Mouse (Mus musculus) fibroblast of lung, adult 2 months (primary cell): ENCODE measurements around the gene Pla2r1.

ENCODE experiments used
- DNase-seq: peaks from one replicate; pipeline ENCODE4 v3.0.0-alpha.2; 2011; ENCODE audit warnings: low read depth

Gene Pla2r1

GRCm38 (mm10) chr2:60404763-60405162 lies 148.3 kb downstream of the Pla2r1 start:
- DNase-seq, result no peak

GRCm38 (mm10) chr2:60401694-60402093 lies 151.4 kb downstream of the Pla2r1 start:
- no peak for DNase-seq

- DNase-seq, result no peak
Observed at GRCm38 (mm10) chr2:60393786-60394185, 159.3 kb downstream of the Pla2r1 start.

- DNase-seq, result no peak
Observed at GRCm38 (mm10) chr2:60392286-60392685, 160.8 kb downstream of the Pla2r1 start.

DNA sequence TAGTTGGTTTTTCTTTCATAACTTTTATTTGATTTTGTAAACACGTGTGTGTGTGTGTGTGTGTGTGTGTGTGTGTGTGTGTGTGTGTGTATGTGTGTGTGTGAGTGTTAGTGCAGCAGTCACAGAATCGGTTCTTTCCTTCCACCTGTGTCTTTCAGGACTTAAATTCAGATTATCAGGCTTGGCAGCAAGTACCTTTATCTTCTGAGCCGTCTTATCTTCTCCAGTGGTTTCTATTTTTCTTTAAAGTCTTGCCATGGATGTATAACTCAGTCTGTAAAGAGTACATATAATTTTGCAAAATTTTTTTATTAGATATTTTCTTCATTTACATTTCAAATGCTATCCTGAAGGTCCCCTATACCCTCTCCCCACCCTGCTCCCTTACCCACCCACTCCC lies 165.7 kb downstream of the Pla2r1 start:
- no peak for DNase-seq

- DNase-seq, result no peak
Observed at GRCm38 (mm10) chr2:60386835-60387234, 166.3 kb downstream of the Pla2r1 start.

DNA sequence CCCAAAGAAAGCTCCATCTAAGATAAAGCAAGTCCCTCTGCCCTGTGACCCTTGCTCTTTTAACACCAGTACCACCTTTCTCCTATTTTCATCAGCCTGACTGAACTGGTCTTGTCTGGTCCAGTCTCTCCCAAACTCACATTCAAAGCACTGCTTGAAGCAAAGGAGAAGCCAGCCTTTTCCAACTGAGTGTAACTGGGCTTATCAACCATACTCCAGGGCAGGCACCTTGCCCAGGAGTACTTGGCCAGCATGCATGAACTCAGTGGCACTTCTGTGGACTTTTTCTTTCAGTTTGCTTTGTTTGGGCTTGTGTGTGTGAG lies 168.4 kb downstream of the Pla2r1 start:
- DNase-seq, result no peak

- DNase-seq, result no peak
Observed at GRCm38 (mm10) chr2:60384083-60384762, 168.9 kb downstream of the Pla2r1 start.

- DNase-seq, result no peak
Observed at GRCm38 (mm10) chr2:60382858-60383669, 170.0 kb downstream of the Pla2r1 start, which contains the start of gene Ly75. Ly75 (minus strand) TSS chr2:60383303.

DNA sequence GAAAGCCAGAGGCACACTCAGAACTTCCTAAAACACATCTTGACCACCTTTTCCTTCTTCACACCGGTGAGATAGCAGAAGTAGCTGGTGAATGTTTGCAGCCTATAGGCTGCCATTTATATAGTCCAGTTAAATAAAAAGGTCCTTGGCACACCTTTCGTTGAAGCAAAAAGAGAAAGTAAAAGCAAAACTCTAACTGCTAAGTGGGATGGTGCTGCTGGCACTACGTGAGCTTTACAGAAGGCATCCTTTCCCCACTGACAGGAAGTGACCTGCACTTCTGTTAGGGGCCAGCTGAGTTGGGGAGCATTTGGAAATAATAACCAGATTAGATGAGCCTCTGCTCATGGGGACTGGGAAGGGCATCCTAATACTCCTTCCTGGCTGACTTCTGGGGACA lies 170.8 kb downstream of the Pla2r1 start:
- DNase-seq, result no peak

DNA sequence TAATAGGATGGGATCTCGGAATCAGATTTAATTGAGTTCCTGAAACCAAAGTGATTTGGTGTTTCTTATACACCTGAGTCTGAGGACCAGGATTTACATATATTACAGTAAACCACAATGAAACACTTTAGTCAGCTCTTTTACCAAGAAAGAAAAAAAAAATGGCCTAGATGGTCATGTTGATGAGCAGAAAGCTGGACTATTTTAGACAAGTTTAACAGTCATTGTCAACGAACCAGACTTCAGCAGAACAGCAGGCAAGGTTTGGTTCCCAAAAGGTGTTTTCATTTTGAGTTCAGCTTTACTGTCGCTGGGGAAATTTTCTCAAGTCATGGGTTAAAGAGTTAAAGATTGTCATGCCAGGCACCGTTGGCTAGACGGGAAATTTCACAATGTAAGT lies 175.8 kb downstream of the Pla2r1 start:
- no peak for DNase-seq

- no peak for DNase-seq
Observed at GRCm38 (mm10) chr2:60375608-60376107, 177.4 kb downstream of the Pla2r1 start.

DNA sequence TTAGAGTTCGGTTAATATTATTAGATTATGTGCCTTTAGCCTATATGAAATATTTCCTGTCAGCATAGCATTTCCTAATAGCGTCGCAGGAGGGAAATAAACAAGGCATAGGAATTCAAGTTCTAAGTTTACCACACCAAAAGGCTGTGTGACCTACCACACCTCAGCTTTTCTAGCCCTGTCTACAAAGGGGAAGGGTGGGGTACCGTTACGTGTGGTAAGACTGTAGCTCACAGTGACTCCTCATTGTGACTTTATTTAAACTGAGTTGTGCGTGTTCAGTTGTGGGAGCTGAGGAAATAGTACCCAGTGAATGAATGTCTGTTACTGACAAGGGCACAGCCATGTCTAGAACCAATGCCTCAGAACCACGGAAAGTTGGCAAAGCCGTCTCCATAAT lies 178.0 kb downstream of the Pla2r1 start:
- DNase-seq, result no peak

- no peak for DNase-seq
Observed at GRCm38 (mm10) chr2:60370188-60370587, 182.9 kb downstream of the Pla2r1 start.

DNA sequence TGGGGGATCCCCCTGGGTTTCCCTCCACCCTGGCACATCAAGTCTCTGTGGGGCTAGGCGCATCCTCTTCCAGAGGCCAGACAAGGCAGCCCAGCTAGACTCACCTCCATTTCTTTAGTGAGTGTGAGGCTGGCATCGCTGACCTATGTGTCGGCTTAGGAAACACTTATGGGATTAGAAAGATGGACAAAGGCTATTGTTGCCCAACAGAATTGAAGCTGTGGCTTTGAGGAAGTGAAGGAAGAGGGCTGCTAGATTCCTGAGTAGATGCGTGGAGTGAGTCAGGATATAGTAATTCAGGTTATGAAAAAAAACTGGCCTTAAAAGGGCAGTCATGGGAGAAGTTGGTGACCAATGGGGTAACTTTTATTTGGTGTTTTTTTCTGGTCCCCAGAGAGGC lies 183.7 kb downstream of the Pla2r1 start:
- DNase-seq, result no peak

GRCm38 (mm10) chr2:60367871-60368270 lies 185.2 kb downstream of the Pla2r1 start:
- no peak for DNase-seq
